Mouse (Mus musculus) liver, embryonic 12.5 days (tissue): ENCODE results near the gene Dnah1. TPM values are rescaled to one million over a fixed set of nuclear protein-coding genes. Genes with fewer than 3 reads are reported as not detected.

Experiments used
- polyA plus RNA-seq: library from polyadenylated mRNA; unstranded; fragments of >200 nt; fragmentation: Nextera tagmentation; extraction: Ambion mirVana; gene quantifications from 2 replicates; pipeline ENCODE4 v1.2.1, GENCODE M21; 2016

Gene Dnah1
- polyA plus RNA-seq, 1 experiment from 2014 or later: 0.48 TPM

Other genes with a start within 250 kb of the Dnah1 start
- 95.4 and 103 TPM in 2 replicates for gene Smim4, start 194.9 kb downstream of the Dnah1 start, polyA plus RNA-seq
- gene Nt5dc2, start 192.8 kb downstream of the Dnah1 start, polyA plus RNA-seq: 298 and 306 TPM in 2 replicates
- gene Stab1, start 155.3 kb downstream of the Dnah1 start, polyA plus RNA-seq: 27.4 and 28.0 TPM in 2 replicates
- gene Tnnc1, start 115.6 kb downstream of the Dnah1 start, polyA plus RNA-seq: 10.8 and 11.5 TPM in 2 replicates
- gene Nisch, start 107.0 kb downstream of the Dnah1 start, polyA plus RNA-seq: 145 and 151 TPM in 2 replicates
- gene Sema3g, start 106.0 kb downstream of the Dnah1 start, polyA plus RNA-seq: 0.04 and 0.18 TPM in 2 replicates
- gene Phf7, start 72.6 kb downstream of the Dnah1 start, polyA plus RNA-seq: 9.9 and 10.0 TPM in 2 replicates
- gene Bap1, start 72.4 kb downstream of the Dnah1 start, polyA plus RNA-seq: 53.8 and 54.4 TPM in 2 replicates
- 24.1 and 24.5 TPM in 2 replicates for gene Capn7, start 12.7 kb upstream of the Dnah1 start, polyA plus RNA-seq
- gene Sh3bp5, start 112.2 kb upstream of the Dnah1 start, polyA plus RNA-seq: 13.8 and 15.1 TPM in 2 replicates
- 41.4 and 44.2 TPM in 2 replicates for gene Eaf1, start 170.5 kb upstream of the Dnah1 start, polyA plus RNA-seq
- 43.7 and 46.9 TPM in 2 replicates for gene Mettl6, start 171.1 kb upstream of the Dnah1 start, polyA plus RNA-seq